ENCODE assay signal across 9 mouse cellular contexts in genomic region chr2:167942926-167943633, GRCm38 (mm10). TPM values are rescaled to one million over a fixed set of nuclear protein-coding genes. Genes with fewer than 3 reads are reported as not detected.
A peak's percentile ranks its signal among the peaks of the same experiment; 100 is the strongest.
DNase-seq lines count a peak whose midpoint lies in the region; ATAC-seq and TF ChIP-seq lines count a peak whose summit lies in the region.
"Had no signal": no experiment of that assay in that cellular context is flagged by ENCODE, and none has a peak within 500 bp of the region (broad histone marks: within the 10 kb centered on the region; RNA-seq: fewer than 3 reads in every experiment).

No protein-coding gene starts in this region.

- 56% methylated on average over 12 of the region's 12 CpGs for WGBS in kidney, adult 2 months
- 65% methylated on average over 12 of the region's 12 CpGs for WGBS in heart, embryonic 10.5 days
- WGBS in midbrain, embryonic 13.5 days = 83% methylated on average over 12 of the region's 12 CpGs

- TF ChIP-seq CTCF in kidney, adult 2 months (conservative IDR thresholded peaks at IDR 0.05; ENCODE audit: insufficient read depth, insufficient read length, low read depth, low read length) = no peak
- TF ChIP-seq CTCF in bone marrow macrophage, adult 2 months (IDR thresholded peaks at IDR 0.05; ENCODE audit: low read depth, low read length) = 0 out of 2 replicates have a peak, but pooled peaks have one; percentile 12

- no peak overlapping the region for H3K4me3 ChIP-seq in kidney, adult 2 months (ENCODE audit: insufficient read depth, low read depth, low read length)
- H3K4me3 ChIP-seq in bone marrow macrophage, adult 2 months (ENCODE audit: insufficient read depth, low read length) = peak overlapping the region; percentile 32
- peak overlapping the region; percentile 7; the same call in 1 of the 2 replicates for H3K4me3 ChIP-seq in heart, embryonic 10.5 days
- H3K4me3 ChIP-seq in midbrain, embryonic 13.5 days (replicated peaks) = no peak overlapping the region
- H3K4me3 ChIP-seq: limb, embryonic 12.5 days had no signal

- peak; percentile 54 for DNase-seq in kidney, adult 2 months
- DNase-seq in kidney, adult 11 months = no peak
- no peak for DNase-seq in heart, embryonic 10.5 days (ENCODE audit: low spot score)
- DNase-seq in kidney, postnatal 25 days = peak; percentile 52 to 67
- DNase-seq in thymus, postnatal 0 days (ENCODE audit: low spot score) = peak; percentile 79
- DNase-seq in adipocyte (ENCODE audit: low spot score) = no peak

- H3K36me3 ChIP-seq in kidney, adult 2 months (ENCODE audit: control insufficient read depth, insufficient read depth, low read length) = no peaks in the 10 kb centered on the region
- no peaks in the 10 kb centered on the region for H3K36me3 ChIP-seq in heart, embryonic 10.5 days
- H3K36me3 ChIP-seq in midbrain, embryonic 13.5 days = no peaks in the 10 kb centered on the region
- H3K36me3 ChIP-seq: limb, embryonic 12.5 days had no signal

- peak overlapping the region; percentile 64 for H3K27ac ChIP-seq in kidney, adult 2 months (ENCODE audit: insufficient read depth, low read depth, low read length)
- peak overlapping the region; percentile 75 for H3K27ac ChIP-seq in bone marrow macrophage, adult 2 months (ENCODE audit: insufficient read depth, low read depth, low read length)
- peak overlapping the region; percentile 59 for H3K27ac ChIP-seq in heart, embryonic 10.5 days
- H3K27ac ChIP-seq in midbrain, embryonic 13.5 days = peak overlapping the region; percentile 73

- no peaks in the 10 kb centered on the region for H3K9me3 ChIP-seq in heart, embryonic 10.5 days
- H3K9me3 ChIP-seq in midbrain, embryonic 13.5 days = no peaks in the 10 kb centered on the region
- H3K9me3 ChIP-seq: limb, embryonic 12.5 days had no signal

- peaks cover 37% of the 10 kb centered on the region for H3K4me1 ChIP-seq in kidney, adult 2 months (ENCODE audit: control insufficient read depth, insufficient read depth, low read length)
- peaks cover 93% of the 10 kb centered on the region for H3K4me1 ChIP-seq in bone marrow macrophage, adult 2 months (ENCODE audit: control insufficient read depth, insufficient read depth, low read length)
- H3K4me1 ChIP-seq in heart, embryonic 10.5 days = peaks cover 92% of the 10 kb centered on the region
- peaks cover 85% of the 10 kb centered on the region for H3K4me1 ChIP-seq in midbrain, embryonic 13.5 days (replicated peaks)

- H3K9ac ChIP-seq in midbrain, embryonic 13.5 days (replicated peaks) = no peak overlapping the region

- no peak for ATAC-seq in midbrain, embryonic 13.5 days

- no peaks in the 10 kb centered on the region for H3K27me3 ChIP-seq in kidney, adult 2 months (replicated peaks; ENCODE audit: control insufficient read depth, insufficient read depth, low read length)
- H3K27me3 ChIP-seq in heart, embryonic 10.5 days (ENCODE audit: insufficient read depth, poor library complexity, severe bottlenecking) = no peaks in the 10 kb centered on the region
- no peaks in the 10 kb centered on the region for H3K27me3 ChIP-seq in midbrain, embryonic 13.5 days
- H3K27me3 ChIP-seq: limb, embryonic 12.5 days had no signal

- no peak for TF ChIP-seq POLR2A in kidney, adult 2 months (IDR thresholded peaks at IDR 0.05; ENCODE audit: low read depth, low read length)
- no peak for TF ChIP-seq POLR2A in bone marrow macrophage, adult 2 months (IDR thresholded peaks at IDR 0.05; ENCODE audit: borderline replicate concordance, low read depth, low read length)

- no peak overlapping the region for H3K4me2 ChIP-seq in midbrain, embryonic 13.5 days (replicated peaks)
- H3K4me2 ChIP-seq: limb, embryonic 12.5 days had no signal

RNA-seq across cellular contexts. Expression of gene Ptpn1, which starts 11.2 kb away (rescaled TPM):
- 29.9 and 31.0 TPM in 2 replicates for polyA plus RNA-seq in kidney, adult 2 months (2012; rRNA removed)
- 84.4 and 94.5 TPM in 2 replicates for polyA plus RNA-seq in bone marrow macrophage, adult 2 months (2012; ENCODE audit: insufficient read depth, insufficient read length, missing spikeins)
- polyA plus RNA-seq in heart, embryonic 10.5 days (2016; fragmentation: Nextera tagmentation; extraction: Ambion mirVana) = 45.3 and 58.3 TPM in 2 replicates
- 102 and 105 TPM in 2 replicates for polyA plus RNA-seq in midbrain, embryonic 13.5 days (2015; fragmentation: Nextera tagmentation; extraction: Ambion mirVana)
- polyA plus RNA-seq in thymus, postnatal 0 days (2015; fragmentation: Nextera tagmentation; extraction: Ambion mirVana) = 102 and 110 TPM in 2 replicates

Comparison
In these comparisons a context has a peak if more than half of its experiments do, and no peak if none do; other contexts are left out.
1. DNase-seq: peak in kidney, adult 2 months (single experiment), kidney, postnatal 25 days (2 of 2) and thymus, postnatal 0 days (single experiment); none in kidney, adult 11 months (single experiment), heart, embryonic 10.5 days (single experiment) and adipocyte (single experiment).
2. H3K4me3 ChIP-seq: peak in bone marrow macrophage, adult 2 months (single experiment) and heart, embryonic 10.5 days (single experiment); none in kidney, adult 2 months (single experiment) and midbrain, embryonic 13.5 days (single experiment).
3. Peak in every context shown above with its lines, with median percentiles within 50 percentile points of each other: H3K27ac ChIP-seq.